Mouse (Mus musculus): ENCODE results near the gene Paqr8. TPM values are rescaled to one million over a fixed set of nuclear protein-coding genes. Genes with fewer than 3 reads are reported as not detected.

The Paqr8 gene
- polyA plus RNA-seq, 1 experiment, result 9.2 TPM

DNA sequence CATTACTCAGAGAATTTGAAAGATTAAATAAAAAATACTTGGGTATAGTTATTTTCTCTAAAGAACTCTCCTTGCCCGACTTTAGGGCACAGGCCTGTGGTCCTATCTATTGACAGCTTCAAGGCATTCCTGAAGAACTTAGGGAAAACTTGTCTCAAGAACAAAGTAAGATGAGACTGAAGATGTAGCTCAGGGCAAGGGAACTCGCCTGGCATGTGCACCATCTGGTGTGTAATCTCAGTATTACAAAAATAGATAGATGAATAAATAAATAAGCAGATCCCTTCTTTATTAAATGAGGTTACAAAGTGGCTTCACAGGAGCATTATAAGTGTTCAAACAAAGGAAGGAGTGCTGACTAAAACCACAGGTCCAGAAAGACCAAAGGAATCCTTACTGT, 93.7 kb downstream of the Paqr8 start:
- H3K27ac ChIP-seq (ENCODE audit: insufficient read depth, low read length), result no peak overlapping the region
- no peaks in the 10 kb centered on the region for H3K4me1 ChIP-seq (ENCODE audit: control insufficient read depth, insufficient read depth, low read length)
- no peak overlapping the region for H3K4me3 ChIP-seq (ENCODE audit: insufficient read depth, low read length)
- TF ChIP-seq POLR2A (IDR thresholded peaks at IDR 0.05; ENCODE audit: low read depth, low read length), result no peak
- TF ChIP-seq CTCF (IDR thresholded peaks at IDR 0.05; ENCODE audit: borderline replicate concordance, insufficient read depth, low read length), result no peak

DNA sequence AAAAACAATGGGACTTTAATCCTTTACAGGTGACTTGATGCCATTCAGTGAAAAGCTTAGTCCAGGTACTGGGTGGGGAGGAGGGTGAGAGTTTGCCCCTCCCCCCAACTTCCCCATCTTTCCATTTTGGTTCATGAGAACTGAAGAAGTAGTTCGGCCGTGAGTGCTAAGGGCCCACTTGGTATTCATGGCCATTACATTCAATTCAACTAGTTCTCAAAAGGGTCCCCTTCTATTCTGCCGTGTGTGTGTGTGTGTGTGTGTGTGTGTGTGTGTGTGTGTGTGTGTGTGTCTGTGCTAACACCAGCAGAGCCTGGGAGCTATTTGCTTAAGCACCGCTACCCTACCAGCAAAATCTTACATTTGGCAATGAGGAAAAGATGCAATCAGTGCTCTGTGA, 94.2 kb downstream of the Paqr8 start:
- TF ChIP-seq POLR2A (IDR thresholded peaks at IDR 0.05; ENCODE audit: low read depth, low read length) (no peak), CTCF (IDR thresholded peaks at IDR 0.05; ENCODE audit: borderline replicate concordance, insufficient read depth, low read length) (no peak)
- no peak overlapping the region for H3K4me3 ChIP-seq (ENCODE audit: insufficient read depth, low read length)
- H3K27ac ChIP-seq (ENCODE audit: insufficient read depth, low read length), result no peak overlapping the region
- H3K4me1 ChIP-seq (ENCODE audit: control insufficient read depth, insufficient read depth, low read length), result peaks cover 2% of the 10 kb centered on the region

DNA sequence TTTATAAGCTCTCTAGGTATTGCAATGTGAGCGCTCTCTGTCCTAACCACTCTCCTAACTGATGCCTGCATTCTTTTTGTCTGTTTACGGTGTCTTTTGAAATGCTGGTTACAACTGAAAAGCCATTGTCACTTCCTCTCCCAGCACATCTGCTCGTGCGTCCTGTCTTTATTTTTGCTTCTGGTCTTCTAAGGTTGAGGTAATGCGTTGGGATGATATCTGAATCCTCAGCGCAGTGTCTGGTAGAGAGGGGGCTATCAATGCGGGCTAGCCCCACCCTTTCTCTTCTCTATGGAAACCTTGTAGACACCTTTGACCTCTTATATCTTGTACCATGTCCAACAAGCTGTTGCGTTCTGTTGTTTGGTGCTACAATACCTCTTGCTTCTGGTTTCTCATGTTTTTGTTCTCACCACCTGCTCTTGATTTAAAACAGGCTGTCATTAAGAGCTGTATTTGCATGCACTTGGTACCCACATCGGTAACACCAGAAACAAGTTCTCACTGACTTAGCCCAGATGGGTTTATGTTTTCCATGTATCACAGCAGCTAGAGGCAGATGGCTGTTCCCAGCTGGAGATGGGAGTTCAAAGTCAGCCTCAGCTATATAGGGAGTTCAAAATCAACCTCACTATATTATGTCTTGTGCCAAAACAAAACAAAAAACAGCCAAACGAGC, 96.1 kb downstream of the Paqr8 start:
- H3K4me1 ChIP-seq (ENCODE audit: control insufficient read depth, insufficient read depth, low read length), result peaks cover 6% of the 10 kb centered on the region
- no peak overlapping the region for H3K4me3 ChIP-seq (ENCODE audit: insufficient read depth, low read length)
- no peak for TF ChIP-seq POLR2A (IDR thresholded peaks at IDR 0.05; ENCODE audit: low read depth, low read length)
- no peak for TF ChIP-seq CTCF (IDR thresholded peaks at IDR 0.05; ENCODE audit: borderline replicate concordance, insufficient read depth, low read length)
- H3K27ac ChIP-seq (ENCODE audit: insufficient read depth, low read length), result no peak overlapping the region

Other genes with a start within 250 kb of the Paqr8 start
- not detected in 2 replicates for gene Il17a, start 159.7 kb upstream of the Paqr8 start, polyA plus RNA-seq (2011; ENCODE audit: insufficient read length, low read depth, missing spikeins)
- gene Il17f, start 100.0 kb upstream of the Paqr8 start, polyA plus RNA-seq (2011; ENCODE audit: insufficient read length, low read depth, missing spikeins), result not detected in 2 replicates
- 31.8 and 40.8 TPM in 2 replicates for gene Mcm3, start 70.3 kb upstream of the Paqr8 start, polyA plus RNA-seq (2011; ENCODE audit: insufficient read length, low read depth, missing spikeins)
- gene Efhc1, start 61.0 kb downstream of the Paqr8 start, polyA plus RNA-seq (2011; ENCODE audit: insufficient read length, low read depth, missing spikeins), result 4.6 and 6.5 TPM in 2 replicates
- gene Tram2, start 188.6 kb downstream of the Paqr8 start, polyA plus RNA-seq (2011; ENCODE audit: insufficient read length, low read depth, missing spikeins), result 47.9 and 57.1 TPM in 2 replicates

Data from embryonic fibroblast, embryonic 13.5 days (primary cell).